Mouse (Mus musculus) naive thymus-derived CD4-positive, alpha-beta T cell, adult 2 months (primary cell): ENCODE results near the gene Zbtb40.

Experiments
- DNase-seq: peaks from one replicate; pipeline ENCODE4 v3.0.0-alpha.2; 2011; ENCODE audit warnings: low read depth

Zbtb40 gene

GRCm38 (mm10) chr4:136977244-136977643, 71.4 kb downstream of the Zbtb40 start:
- no peak for DNase-seq

GRCm38 (mm10) chr4:136970939-136971338, 77.7 kb downstream of the Zbtb40 start:
- peak; percentile 12 for DNase-seq

GRCm38 (mm10) chr4:136969503-136970276, 78.9 kb downstream of the Zbtb40 start:
- DNase-seq, result no peak

- DNase-seq, result no peak
Measured at GRCm38 (mm10) chr4:136969096-136969495, 79.5 kb downstream of the Zbtb40 start.

GRCm38 (mm10) chr4:136967511-136967910, 81.1 kb downstream of the Zbtb40 start:
- DNase-seq, result no peak

- no peak for DNase-seq
Measured at GRCm38 (mm10) chr4:136966493-136967390, 81.9 kb downstream of the Zbtb40 start.

- no peak for DNase-seq
Measured at GRCm38 (mm10) chr4:136964990-136965421, 83.6 kb downstream of the Zbtb40 start.

- DNase-seq, result no peak
Measured at GRCm38 (mm10) chr4:136962447-136962846, 86.2 kb downstream of the Zbtb40 start.

- DNase-seq, result no peak
Measured at GRCm38 (mm10) chr4:136961642-136962285, 86.8 kb downstream of the Zbtb40 start.

- no peak for DNase-seq
Measured at GRCm38 (mm10) chr4:136960581-136960980, 88.0 kb downstream of the Zbtb40 start.

GRCm38 (mm10) chr4:136960068-136960467, 88.5 kb downstream of the Zbtb40 start:
- no peak for DNase-seq

- DNase-seq, result no peak
Measured at GRCm38 (mm10) chr4:136956751-136957446, 91.7 kb downstream of the Zbtb40 start, which contains the start of gene Epha8. Epha8 (minus strand) TSS chr4:136956816.

- no peak for DNase-seq
Measured at GRCm38 (mm10) chr4:136954562-136954961, 94.0 kb downstream of the Zbtb40 start.

- no peak for DNase-seq
Measured at GRCm38 (mm10) chr4:136949266-136949989, 99.2 kb downstream of the Zbtb40 start.

- no peak for DNase-seq
Measured at GRCm38 (mm10) chr4:136945397-136945796, 103.2 kb downstream of the Zbtb40 start.

GRCm38 (mm10) chr4:136944558-136945350, 103.8 kb downstream of the Zbtb40 start:
- DNase-seq, result no peak

- no peak for DNase-seq
Measured at GRCm38 (mm10) chr4:136943175-136943574, 105.4 kb downstream of the Zbtb40 start.

- no peak for DNase-seq
Measured at GRCm38 (mm10) chr4:136942761-136943160, 105.8 kb downstream of the Zbtb40 start.

- DNase-seq, result no peak
Measured at GRCm38 (mm10) chr4:136937935-136938334, 110.7 kb downstream of the Zbtb40 start.

- DNase-seq, result no peak
Measured at GRCm38 (mm10) chr4:136937344-136937743, 111.3 kb downstream of the Zbtb40 start.
